Comparison of ENCODE assay signal across 9 mouse cellular contexts in the genomic region with DNA sequence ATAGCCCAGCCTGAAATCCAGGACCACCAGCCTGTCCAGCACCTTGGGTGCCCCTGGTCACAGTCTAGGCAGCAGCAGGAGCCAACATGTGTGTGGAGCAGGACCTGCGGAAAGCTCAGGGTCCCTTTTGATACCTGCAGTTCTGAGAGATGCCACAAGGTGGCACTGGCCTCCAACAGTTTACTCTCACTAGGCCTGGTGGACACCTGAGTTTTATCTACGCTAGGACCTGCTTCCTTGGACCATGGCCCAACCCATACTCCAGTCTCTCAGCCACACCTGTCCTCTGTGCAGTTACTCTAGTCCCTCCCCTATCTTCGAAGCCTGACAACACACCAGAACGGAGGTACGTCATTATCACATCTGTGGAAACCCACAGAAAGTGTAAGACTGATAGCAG. TPM values are rescaled to one million over a fixed set of nuclear protein-coding genes. Genes with fewer than 3 reads are reported as not detected.
DNase-seq lines count a peak whose midpoint lies in the region; ATAC-seq and TF ChIP-seq lines count a peak whose summit lies in the region.
"Had no signal": no experiment of that assay in that cellular context is flagged by ENCODE, and none has a peak within 500 bp of the region (broad histone marks: within the 10 kb centered on the region; RNA-seq: fewer than 3 reads in every experiment).

No protein-coding gene starts in this region.

- no peaks in the 10 kb centered on the region for H3K36me3 ChIP-seq in embryonic facial prominence, embryonic 14.5 days (ENCODE audit: control insufficient read depth, insufficient read depth, low read length)

- 29% methylated on average over 5 of the region's 5 CpGs for WGBS in bone marrow, adult 2 months
- WGBS in embryonic facial prominence, embryonic 14.5 days = 37% methylated on average over 5 of the region's 5 CpGs
- 43% methylated on average over 5 of the region's 5 CpGs for WGBS in lung, adult 2 months

- no peak overlapping the region for H3K27ac ChIP-seq in bone marrow, adult 2 months (ENCODE audit: control insufficient read depth, insufficient read depth, low read depth, low read length, poor library complexity)
- no peak overlapping the region for H3K27ac ChIP-seq in embryonic facial prominence, embryonic 14.5 days (replicated peaks; ENCODE audit: low read depth, low read length)

- no peaks in the 10 kb centered on the region for H3K9me3 ChIP-seq in embryonic facial prominence, embryonic 14.5 days (ENCODE audit: control insufficient read depth, low read length)

- peak; percentile 84 for TF ChIP-seq CTCF in bone marrow, adult 2 months (IDR thresholded peaks at IDR 0.05; ENCODE audit: control insufficient read depth, insufficient read depth, low read length)
- TF ChIP-seq CTCF in lung, adult 2 months (IDR thresholded peaks at IDR 0.05; ENCODE audit: insufficient read depth, low read length) = peak; percentile 90

- H3K4me1 ChIP-seq in bone marrow, adult 2 months (ENCODE audit: control insufficient read depth, insufficient read depth, low read length) = no peaks in the 10 kb centered on the region
- no peaks in the 10 kb centered on the region for H3K4me1 ChIP-seq in embryonic facial prominence, embryonic 14.5 days (ENCODE audit: control insufficient read depth, insufficient read depth, low read length)
- no peaks in the 10 kb centered on the region for H3K4me1 ChIP-seq in lung, adult 2 months (ENCODE audit: control insufficient read depth, insufficient read depth, low read length)

- H3K4me2 ChIP-seq in embryonic facial prominence, embryonic 14.5 days (ENCODE audit: low read depth, low read length) = no peak overlapping the region

- ATAC-seq in embryonic facial prominence, embryonic 14.5 days (ENCODE audit: low read depth) = peak; percentile 60; the same call in 1 of the 2 replicates

- DNase-seq in CD8-positive naive resting alpha-beta T cell, adult 2 months (ENCODE audit: low read depth in 2 of 2, low spot score in 2 of 2) = peak; percentile 52 to 58
- DNase-seq in embryonic facial prominence, embryonic 14.5 days (ENCODE audit: low spot score) = peak; percentile 59
- DNase-seq in heart, postnatal 14 days = peak; percentile 72 to 81
- peak; percentile 81 for DNase-seq in layer of hippocampus, adult 11-12 months (ENCODE audit: low spot score)
- peak; percentile 70 for DNase-seq in lung, adult 2 months
- peak; percentile 76 for DNase-seq in ovary, postnatal 14 days (ENCODE audit: low spot score)
- DNase-seq in thymus, postnatal 10 days (ENCODE audit: low spot score in 2 of 2) = peak; percentile 9 to 64

- H3K27me3 ChIP-seq in embryonic facial prominence, embryonic 14.5 days (replicated peaks; ENCODE audit: control insufficient read depth, insufficient read depth, low read length) = no peaks in the 10 kb centered on the region

- no peak overlapping the region for H3K9ac ChIP-seq in embryonic facial prominence, embryonic 14.5 days (ENCODE audit: low read depth, low read length)

- intact Hi-C loops in heart, postnatal 14 days (cut with DNase I) = loop anchor here (5.0 kb wide), 4 partner anchors 76 to 306 kb away; a partner anchor contains a TSS

- no peak overlapping the region for H3K4me3 ChIP-seq in bone marrow, adult 2 months (replicated peaks; ENCODE audit: control insufficient read depth, low read depth, low read length)
- no peak overlapping the region for H3K4me3 ChIP-seq in embryonic facial prominence, embryonic 14.5 days (ENCODE audit: low read depth, low read length)
- no peak overlapping the region for H3K4me3 ChIP-seq in lung, adult 2 months (replicated peaks; ENCODE audit: extremely low read depth, low read depth, low read length)

- TF ChIP-seq POLR2A in bone marrow, adult 2 months (IDR thresholded peaks at IDR 0.05; ENCODE audit: borderline replicate concordance, control insufficient read depth, low read depth, low read length) = no peak
- TF ChIP-seq POLR2A in lung, adult 2 months (IDR thresholded peaks at IDR 0.05; ENCODE audit: borderline replicate concordance, extremely low read depth, low read depth, low read length) = no peak

RNA-seq across cellular contexts. Expression of a gene that starts 10.8 kb away (rescaled TPM):
- not detected in 2 replicates for polyA plus RNA-seq in bone marrow, adult 2 months (2011; ENCODE audit: insufficient read depth, insufficient read length, low replicate concordance, missing spikeins)
- polyA plus RNA-seq in embryonic facial prominence, embryonic 14.5 days (2014; fragmentation: Nextera tagmentation; extraction: Ambion mirVana) = not detected in 2 replicates
- not detected for total RNA-seq in heart, postnatal 14 days (2021)
- polyA plus RNA-seq in lung, adult 2 months (2012; rRNA removed) = not detected in 2 replicates
- total RNA-seq: gastrocnemius, postnatal 4 days had no signal

RNA-seq across cellular contexts. Expression of a gene that starts 13.3 kb away (rescaled TPM):
- not detected in 2 replicates for polyA plus RNA-seq in bone marrow, adult 2 months (2011; ENCODE audit: insufficient read depth, insufficient read length, low replicate concordance, missing spikeins)
- polyA plus RNA-seq in embryonic facial prominence, embryonic 14.5 days (2014; fragmentation: Nextera tagmentation; extraction: Ambion mirVana) = not detected in 2 replicates
- not detected for total RNA-seq in heart, postnatal 14 days (2021)
- not detected in 2 replicates for polyA plus RNA-seq in lung, adult 2 months (2012; rRNA removed)
- total RNA-seq: gastrocnemius, postnatal 4 days had no signal

RNA-seq across cellular contexts. Expression of a gene that starts 20.6 kb away (rescaled TPM):
- polyA plus RNA-seq in bone marrow, adult 2 months (2011; ENCODE audit: insufficient read depth, insufficient read length, low replicate concordance, missing spikeins) = not detected in 2 replicates
- not detected in 2 replicates for polyA plus RNA-seq in embryonic facial prominence, embryonic 14.5 days (2014; fragmentation: Nextera tagmentation; extraction: Ambion mirVana)
- total RNA-seq in heart, postnatal 14 days (2021) = not detected
- not detected in 2 replicates for polyA plus RNA-seq in lung, adult 2 months (2012; rRNA removed)
- total RNA-seq: gastrocnemius, postnatal 4 days had no signal

RNA-seq across cellular contexts. Expression of a gene that starts 27.2 kb away (rescaled TPM):
- 1.8 and 4.8 TPM in 2 replicates for polyA plus RNA-seq in bone marrow, adult 2 months (2011; ENCODE audit: insufficient read depth, insufficient read length, low replicate concordance, missing spikeins)
- polyA plus RNA-seq in embryonic facial prominence, embryonic 14.5 days (2014; fragmentation: Nextera tagmentation; extraction: Ambion mirVana) = 0.47 and 0.83 TPM in 2 replicates
- total RNA-seq in heart, postnatal 14 days (2021) = 1 to 10 TPM in 1 of 2 experiments, under 1 TPM in 1; 0.78 to 1.3 TPM
- 0.06 and 0.40 TPM in 2 replicates for polyA plus RNA-seq in lung, adult 2 months (2012; rRNA removed)

RNA-seq across cellular contexts. Expression of a gene that starts 54.2 kb away (rescaled TPM):
- not detected in 2 replicates for polyA plus RNA-seq in bone marrow, adult 2 months (2011; ENCODE audit: insufficient read depth, insufficient read length, low replicate concordance, missing spikeins)
- polyA plus RNA-seq in embryonic facial prominence, embryonic 14.5 days (2014; fragmentation: Nextera tagmentation; extraction: Ambion mirVana) = not detected in 2 replicates
- total RNA-seq in heart, postnatal 14 days (2021) = not detected
- polyA plus RNA-seq in lung, adult 2 months (2012; rRNA removed) = not detected in 2 replicates
- total RNA-seq: gastrocnemius, postnatal 4 days had no signal
